Mouse (Mus musculus) thymus, postnatal 0 days (tissue): ENCODE measurements around the gene Ube2e1. TPM values are rescaled to one million over a fixed set of nuclear protein-coding genes. Genes with fewer than 3 reads are reported as not detected.

ENCODE experiments used
- DNase-seq: peaks from one replicate; pipeline ENCODE4 v3.0.0-alpha.2; 2015; ENCODE audit warnings: low spot score
- polyA plus RNA-seq: library from polyadenylated mRNA; unstranded; fragments of >200 nt; fragmentation: Nextera tagmentation; extraction: Ambion mirVana; gene quantifications from 2 replicates; pipeline ENCODE4 v1.2.1, GENCODE M21; 2015

The Ube2e1 gene
- polyA plus RNA-seq, 1 experiment from 2014 or later: 189 TPM

GRCm38 (mm10) chr14:18326968-18327672, 4.5 kb downstream of the Ube2e1 start:
- DNase-seq: no peak

GRCm38 (mm10) chr14:18317457-18318411, 13.9 kb downstream of the Ube2e1 start:
- no peak for DNase-seq

- no peak for DNase-seq
Measured at GRCm38 (mm10) chr14:18304165-18304564, 27.5 kb downstream of the Ube2e1 start.

GRCm38 (mm10) chr14:18303262-18303661, 28.4 kb downstream of the Ube2e1 start:
- no peak for DNase-seq

- DNase-seq: no peak
Measured at GRCm38 (mm10) chr14:18302750-18303149, 28.9 kb downstream of the Ube2e1 start.

GRCm38 (mm10) chr14:18301591-18301990, 30.1 kb downstream of the Ube2e1 start:
- DNase-seq: peak; percentile 34

GRCm38 (mm10) chr14:18300676-18301075, 31.0 kb downstream of the Ube2e1 start:
- DNase-seq: no peak

- DNase-seq: no peak
Measured at GRCm38 (mm10) chr14:18298874-18299273, 32.8 kb downstream of the Ube2e1 start.

GRCm38 (mm10) chr14:18297441-18297840, 34.2 kb downstream of the Ube2e1 start:
- no peak for DNase-seq

GRCm38 (mm10) chr14:18292578-18292977, 39.1 kb downstream of the Ube2e1 start:
- no peak for DNase-seq

GRCm38 (mm10) chr14:18292111-18292510, 39.5 kb downstream of the Ube2e1 start:
- no peak for DNase-seq

GRCm38 (mm10) chr14:18287391-18287790, 44.3 kb downstream of the Ube2e1 start:
- no peak for DNase-seq

GRCm38 (mm10) chr14:18286441-18286840, 45.2 kb downstream of the Ube2e1 start:
- DNase-seq: no peak

- DNase-seq: no peak
Measured at GRCm38 (mm10) chr14:18285476-18285875, 46.2 kb downstream of the Ube2e1 start.

GRCm38 (mm10) chr14:18284581-18284980, 47.1 kb downstream of the Ube2e1 start:
- peak; percentile 53 for DNase-seq

- DNase-seq: no peak
Measured at GRCm38 (mm10) chr14:18280375-18280774, 51.3 kb downstream of the Ube2e1 start.

GRCm38 (mm10) chr14:18274526-18274925, 57.1 kb downstream of the Ube2e1 start:
- DNase-seq: no peak

GRCm38 (mm10) chr14:18271666-18272065, 60.0 kb downstream of the Ube2e1 start:
- no peak for DNase-seq

GRCm38 (mm10) chr14:18270529-18271441, 60.9 kb downstream of the Ube2e1 start, which contains the start of the genes Nkiras1 and Rpl15:
TSS of gene Nkiras1 (plus strand) at chr14:18271136.
TSS of gene Rpl15 (minus strand) at chr14:18271391.
- peak; percentile 98 for DNase-seq

GRCm38 (mm10) chr14:18269947-18270528, 61.6 kb downstream of the Ube2e1 start:
- DNase-seq: peak; percentile 6

- no peak for DNase-seq
Measured at GRCm38 (mm10) chr14:18263427-18263826, 68.2 kb downstream of the Ube2e1 start.
